Mouse (Mus musculus) heart, embryonic 12.5 days (tissue): ENCODE measurements around the gene Olfr884. TPM values are rescaled to one million over a fixed set of nuclear protein-coding genes. Genes with fewer than 3 reads are reported as not detected.

Experiments
- ATAC-seq: fragments of 200-750 bp; cut with Nextera tagmentation; 2 replicates; pipeline ENCODE4 v1.8.0; 2017; ENCODE audit warnings: moderate TSS enrichment, moderate library complexity; ENCODE audit not compliant: insufficient number of reproducible peaks, low FRiP score
- H3K27ac ChIP-seq: fragments of 300-500 bp; sonication (generic); 2 replicates; pipeline ENCODE4 v1.5.1; 2016; ENCODE audit warnings: mild to moderate bottlenecking, moderate library complexity; ENCODE audit not compliant: poor library complexity, severe bottlenecking
- H3K27me3 ChIP-seq: fragments of 300-500 bp; sonication (generic); replicated peaks from 2 replicates; pipeline ENCODE4 v1.6.1; 2016; ENCODE audit warnings: mild to moderate bottlenecking, moderate library complexity
- H3K36me3 ChIP-seq: fragments of 300-500 bp; sonication (generic); 2 replicates; pipeline ENCODE4 v1.6.1; 2016; ENCODE audit warnings: mild to moderate bottlenecking, moderate library complexity
- H3K4me1 ChIP-seq: fragments of 300-500 bp; sonication (generic); replicated peaks from 2 replicates; pipeline ENCODE4 v1.6.1; 2016; ENCODE audit warnings: mild to moderate bottlenecking
- H3K4me2 ChIP-seq: fragments of 300-500 bp; sonication (generic); 2 replicates; pipeline ENCODE4 v1.6.1; 2016; ENCODE audit warnings: mild to moderate bottlenecking, moderate library complexity
- H3K4me3 ChIP-seq: fragments of 300-500 bp; sonication (generic); 2 replicates; pipeline ENCODE4 v1.5.1; 2016; ENCODE audit warnings: mild to moderate bottlenecking
- H3K9ac ChIP-seq: fragments of 300-500 bp; sonication (generic); 2 replicates; pipeline ENCODE4 v1.6.1; 2016; ENCODE audit warnings: mild to moderate bottlenecking, moderate library complexity
- H3K9me3 ChIP-seq: fragments of 300-500 bp; sonication (generic); replicated peaks from 2 replicates; pipeline ENCODE4 v1.6.1; 2016; ENCODE audit warnings: mild to moderate bottlenecking, moderate library complexity
- WGBS: fragments of 180-500 bp; shearing (Covaris S2); methylation state at CpG from one replicate; pipeline ENCODE4 v1.1.7; 2016; 5-methylcytosine and 5-hydroxymethylcytosine counted together
- polyA plus RNA-seq: library from polyadenylated mRNA; unstranded; fragments of >200 nt; fragmentation: Nextera tagmentation; extraction: Ambion mirVana; gene quantifications from 2 replicates; pipeline ENCODE4 v1.2.1, GENCODE M21; 2016

The Olfr884 gene
- polyA plus RNA-seq, result not detected in 2 replicates

- no peaks in the 10 kb centered on the region for H3K36me3 ChIP-seq
- no peaks in the 10 kb centered on the region for H3K27me3 ChIP-seq
- H3K27ac ChIP-seq, result no peak within 1 kb of the TSS
- H3K4me2 ChIP-seq, result no peak within 1 kb of the TSS
- no peak within 1 kb of the TSS for H3K4me3 ChIP-seq
- H3K4me1 ChIP-seq, result no peaks in the 10 kb centered on the region
- no peak for ATAC-seq
- H3K9me3 ChIP-seq, result no peaks in the 10 kb centered on the region
- WGBS, result 55% methylated on average over 1 of the region's 1 CpGs
- H3K9ac ChIP-seq, result no peak within 1 kb of the TSS
Observed at GRCm38 (mm10) chr9:38046255-38046654, at the start of gene Olfr884. Gene Olfr884 (plus strand): TSS chr9:38046555.

GRCm38 (mm10) chr9:37998581-37999204 is 47.7 kb upstream of the Olfr884 start:
- Histone ChIP-seq H3K9ac (no peak overlapping the region), H3K4me3 (no peak overlapping the region), H3K9me3 (no peaks in the 10 kb centered on the region), H3K4me1 (no peaks in the 10 kb centered on the region), H3K36me3 (no peaks in the 10 kb centered on the region), H3K27me3 (no peaks in the 10 kb centered on the region), H3K27ac (no peak overlapping the region), H3K4me2 (no peak overlapping the region)
- WGBS, result 33% methylated on average over 2 of the region's 2 CpGs
- no peak for ATAC-seq

- H3K4me1 ChIP-seq, result no peaks in the 10 kb centered on the region
Observed at GRCm38 (mm10) chr9:38000021-38000420, 46.3 kb upstream of the Olfr884 start.

GRCm38 (mm10) chr9:38025508-38025907 is 20.8 kb upstream of the Olfr884 start, which contains the start of gene Olfr883:
Gene Olfr883 (plus strand): TSS chr9:38025808.
- no peaks in the 10 kb centered on the region for H3K4me1 ChIP-seq
- H3K27me3 ChIP-seq, result no peaks in the 10 kb centered on the region
- no peak within 1 kb of the TSS for H3K27ac ChIP-seq
- 77% methylated on average over 1 of the region's 1 CpGs for WGBS
- H3K4me2 ChIP-seq, result no peak within 1 kb of the TSS
- H3K9ac ChIP-seq, result no peak within 1 kb of the TSS
- no peak within 1 kb of the TSS for H3K4me3 ChIP-seq
- no peaks in the 10 kb centered on the region for H3K9me3 ChIP-seq
- ATAC-seq, result no peak
- H3K36me3 ChIP-seq, result no peaks in the 10 kb centered on the region

More at GRCm38 (mm10) chr9:38000021-38000420, 46.3 kb upstream of the Olfr884 start:
- H3K4me3 ChIP-seq, result no peak overlapping the region
- H3K27me3 ChIP-seq, result no peaks in the 10 kb centered on the region
- H3K27ac ChIP-seq, result no peak overlapping the region
- H3K36me3 ChIP-seq, result no peaks in the 10 kb centered on the region
- no peak overlapping the region for H3K9ac ChIP-seq
- ATAC-seq, result no peak
- H3K9me3 ChIP-seq, result no peaks in the 10 kb centered on the region
- WGBS, result 33% methylated on average over 1 of the region's 1 CpGs
- no peak overlapping the region for H3K4me2 ChIP-seq

GRCm38 (mm10) chr9:38061022-38061421 is 14.7 kb downstream of the Olfr884 start, which contains the start of gene Olfr885:
Gene Olfr885 (plus strand): TSS chr9:38061322.
- Histone ChIP-seq H3K9me3 (no peaks in the 10 kb centered on the region), H3K4me2 (no peak within 1 kb of the TSS), H3K9ac (no peak within 1 kb of the TSS), H3K4me1 (no peaks in the 10 kb centered on the region), H3K4me3 (no peak within 1 kb of the TSS), H3K27me3 (no peaks in the 10 kb centered on the region), H3K36me3 (no peaks in the 10 kb centered on the region), H3K27ac (no peak within 1 kb of the TSS)
- WGBS, result 81% methylated on average over 3 of the region's 3 CpGs
- no peak for ATAC-seq

GRCm38 (mm10) chr9:38083772-38084171 is 37.4 kb downstream of the Olfr884 start, which contains the start of gene Olfr887:
Gene Olfr887 (plus strand): TSS chr9:38084072.
- H3K4me2 ChIP-seq, result no peak within 1 kb of the TSS
- H3K36me3 ChIP-seq, result no peaks in the 10 kb centered on the region
- H3K9ac ChIP-seq, result no peak within 1 kb of the TSS
- no peaks in the 10 kb centered on the region for H3K9me3 ChIP-seq
- H3K27ac ChIP-seq, result no peak within 1 kb of the TSS
- no peak within 1 kb of the TSS for H3K4me3 ChIP-seq
- H3K4me1 ChIP-seq, result no peaks in the 10 kb centered on the region
- H3K27me3 ChIP-seq, result no peaks in the 10 kb centered on the region
- ATAC-seq, result no peak
- 65% methylated on average over 1 of the region's 1 CpGs for WGBS

Other genes with a start within 250 kb of the Olfr884 start
- gene Olfr876, start 243.5 kb upstream of the Olfr884 start, polyA plus RNA-seq, result not detected in 2 replicates
- gene Olfr877, start 192.3 kb upstream of the Olfr884 start, polyA plus RNA-seq, result not detected in 2 replicates
- not detected in 2 replicates for gene Olfr145, start 149.8 kb upstream of the Olfr884 start, polyA plus RNA-seq
- not detected in 2 replicates for gene Olfr878, start 128.7 kb upstream of the Olfr884 start, polyA plus RNA-seq
- not detected in 2 replicates for gene Olfr881, start 54.7 kb upstream of the Olfr884 start, polyA plus RNA-seq
- gene Olfr883, start 20.7 kb upstream of the Olfr884 start, polyA plus RNA-seq, result not detected in 2 replicates
- not detected in 2 replicates for gene Olfr885, start 14.8 kb downstream of the Olfr884 start, polyA plus RNA-seq
- gene Olfr887, start 37.5 kb downstream of the Olfr884 start, polyA plus RNA-seq, result not detected in 2 replicates
- gene Olfr888, start 61.6 kb downstream of the Olfr884 start, polyA plus RNA-seq, result not detected in 2 replicates
- gene Olfr889, start 68.6 kb downstream of the Olfr884 start, polyA plus RNA-seq, result 0.03 TPM in 2 replicates
- gene Olfr890, start 96.0 kb downstream of the Olfr884 start, polyA plus RNA-seq, result not detected in 2 replicates
- not detected in 2 replicates for gene Olfr891, start 134.3 kb downstream of the Olfr884 start, polyA plus RNA-seq
- gene Olfr893, start 161.8 kb downstream of the Olfr884 start, polyA plus RNA-seq, result not detected in 2 replicates
- not detected in 2 replicates for gene Olfr894, start 171.5 kb downstream of the Olfr884 start, polyA plus RNA-seq
- not detected in 2 replicates for gene Olfr143, start 206.2 kb downstream of the Olfr884 start, polyA plus RNA-seq
- not detected in 2 replicates for gene Olfr895, start 221.3 kb downstream of the Olfr884 start, polyA plus RNA-seq
- gene Olfr896-ps1, start 244.6 kb downstream of the Olfr884 start, polyA plus RNA-seq, result not detected in 2 replicates